Mouse (Mus musculus): Measurements from ENCODE around the gene Soga3.

The Soga3 gene

GRCm38 (mm10) chr10:29143566-29144335 lies at the start of gene Soga3:
Gene Soga3, plus strand, starts transcription at chr10:29143839.
- peak; percentile 39 to 51 for DNase-seq (ENCODE audit: low spot score in 2 of 2)

GRCm38 (mm10) chr10:29106962-29107361 lies 36.7 kb upstream of the Soga3 start:
- no peak for DNase-seq (ENCODE audit: low spot score in 2 of 2)

- no peak for DNase-seq (ENCODE audit: low spot score in 2 of 2)
Measured at GRCm38 (mm10) chr10:29142556-29143105, 1.0 kb upstream of the Soga3 start.

- DNase-seq (ENCODE audit: low spot score in 2 of 2) = no peak
Measured at GRCm38 (mm10) chr10:29144612-29145405, 1.2 kb downstream of the Soga3 start.

- DNase-seq (ENCODE audit: low spot score in 2 of 2) = peak in 1 of 2 experiments; percentile 14
Measured at GRCm38 (mm10) chr10:29146198-29146857, 2.7 kb downstream of the Soga3 start.

- peak; percentile 62 to 70 for DNase-seq (ENCODE audit: low spot score in 2 of 2)
Measured at GRCm38 (mm10) chr10:29146858-29147640, 3.4 kb downstream of the Soga3 start.

GRCm38 (mm10) chr10:29147641-29147990 lies 4.0 kb downstream of the Soga3 start:
- DNase-seq (ENCODE audit: low spot score in 2 of 2) = no peak

GRCm38 (mm10) chr10:29148076-29148475 lies 4.4 kb downstream of the Soga3 start:
- DNase-seq (ENCODE audit: low spot score in 2 of 2) = peak; percentile 52 to 63

- no peak for DNase-seq (ENCODE audit: low spot score in 2 of 2)
Measured at GRCm38 (mm10) chr10:29155304-29155703, 11.7 kb downstream of the Soga3 start.

- DNase-seq (ENCODE audit: low spot score in 2 of 2) = no peak
Measured at GRCm38 (mm10) chr10:29161664-29162063, 18.0 kb downstream of the Soga3 start.

- no peak for DNase-seq (ENCODE audit: low spot score in 2 of 2)
Measured at GRCm38 (mm10) chr10:29173778-29174177, 30.1 kb downstream of the Soga3 start.

GRCm38 (mm10) chr10:29175656-29176055 lies 32.0 kb downstream of the Soga3 start:
- DNase-seq (ENCODE audit: low spot score in 2 of 2) = no peak

- no peak for DNase-seq (ENCODE audit: low spot score in 2 of 2)
Measured at GRCm38 (mm10) chr10:29176881-29177280, 33.2 kb downstream of the Soga3 start.

- no peak for DNase-seq (ENCODE audit: low spot score in 2 of 2)
Measured at GRCm38 (mm10) chr10:29178003-29178402, 34.4 kb downstream of the Soga3 start.

GRCm38 (mm10) chr10:29180210-29180609 lies 36.6 kb downstream of the Soga3 start:
- no peak for DNase-seq (ENCODE audit: low spot score in 2 of 2)

GRCm38 (mm10) chr10:29181046-29181445 lies 37.4 kb downstream of the Soga3 start:
- no peak for DNase-seq (ENCODE audit: low spot score in 2 of 2)

GRCm38 (mm10) chr10:29193769-29194168 lies 50.1 kb downstream of the Soga3 start:
- no peak for DNase-seq (ENCODE audit: low spot score in 2 of 2)

- DNase-seq (ENCODE audit: low spot score in 2 of 2) = no peak
Measured at GRCm38 (mm10) chr10:29196811-29197210, 53.2 kb downstream of the Soga3 start.

- no peak for DNase-seq (ENCODE audit: low spot score in 2 of 2)
Measured at GRCm38 (mm10) chr10:29198642-29199041, 55.0 kb downstream of the Soga3 start, which contains the start of gene Gm49353. Gene Gm49353, plus strand, starts transcription at chr10:29198954.

GRCm38 (mm10) chr10:29199835-29200234 lies 56.2 kb downstream of the Soga3 start:
- no peak for DNase-seq (ENCODE audit: low spot score in 2 of 2)

GRCm38 (mm10) chr10:29200609-29201008 lies 57.0 kb downstream of the Soga3 start:
- DNase-seq (ENCODE audit: low spot score in 2 of 2) = no peak
